Mouse (Mus musculus): Measurements from ENCODE around the gene Vac14. TPM values are rescaled to one million over a fixed set of nuclear protein-coding genes. Genes with fewer than 3 reads are reported as not detected.
A peak's percentile ranks its signal among the peaks of the same experiment; 100 is the strongest.

Gene Vac14
- polyA plus RNA-seq, 1 experiment from 2014 or later: 25.2 TPM

DNA sequence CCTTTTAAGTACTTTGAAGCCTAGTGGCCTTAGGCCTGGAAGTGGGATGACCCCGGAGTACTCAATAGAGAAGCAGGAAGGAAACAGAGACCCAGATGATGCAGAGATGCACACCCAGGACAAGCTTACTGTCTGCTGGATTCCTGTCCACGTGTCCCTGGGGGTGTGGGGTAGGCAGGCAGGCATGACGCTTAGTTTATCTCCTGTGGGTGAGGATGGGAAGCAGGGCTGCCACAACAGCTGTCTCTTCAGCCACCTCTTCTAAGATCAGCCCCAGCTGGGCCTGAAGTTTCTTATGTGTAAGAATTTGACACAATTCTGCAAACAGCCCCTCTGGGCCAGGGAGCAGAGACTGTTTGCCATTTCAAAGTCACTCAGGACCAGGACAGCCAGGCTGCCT, 60.6 kb downstream of the Vac14 start:
- no peak for TF ChIP-seq CTCF (IDR thresholded peaks at IDR 0.05; ENCODE audit: low read depth)
- Histone ChIP-seq H3K9me3 (ENCODE audit: low read depth, low read length) (no peaks in the 10 kb centered on the region), H3K27ac (ENCODE audit: low read depth) (peak overlapping the region; percentile 50; the same call in 1 of the 2 replicates), H3K27me3 (ENCODE audit: insufficient read depth, low read length) (no peaks in the 10 kb centered on the region), H3K36me3 (ENCODE audit: insufficient read depth) (peaks cover 7% of the 10 kb centered on the region; the same call in 1 of the 2 replicates), H3K4me2 (no peak overlapping the region), H3K4me3 (ENCODE audit: low read depth, low read length) (no peak overlapping the region), H3K4me1 (ENCODE audit: insufficient read depth) (peaks cover 6% of the 10 kb centered on the region; the same call in 1 of the 2 replicates), H3K9ac (no peak overlapping the region)
- DNase-seq: peak; percentile 27
- no peak for ATAC-seq (ENCODE audit: insufficient read depth)
- WGBS: 49% methylated on average over 3 of the region's 3 CpGs

DNA sequence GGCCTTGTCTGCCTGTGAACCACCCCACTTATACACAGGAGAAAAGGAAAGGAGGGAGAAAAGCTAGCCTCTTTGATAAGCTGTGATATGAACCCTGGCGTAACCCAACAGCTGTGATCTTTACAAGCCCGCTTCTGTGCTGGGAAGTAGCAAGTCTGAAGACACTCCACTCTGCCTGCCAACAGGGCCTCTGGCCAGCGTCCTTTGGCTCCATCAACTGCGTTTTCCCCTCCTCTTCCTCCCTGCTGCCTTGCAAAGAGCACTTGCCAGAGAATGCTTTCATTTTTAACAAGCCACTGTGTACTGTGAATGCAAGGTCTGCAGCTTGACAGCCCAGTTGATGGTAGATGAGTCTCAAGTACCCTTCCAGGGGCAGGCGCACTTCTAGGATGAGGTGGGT, 69.3 kb downstream of the Vac14 start:
- DNase-seq (peak; percentile 90), ATAC-seq (ENCODE audit: insufficient read depth) (peak; percentile 91)
- Histone ChIP-seq H3K9ac (no peak overlapping the region), H3K27me3 (ENCODE audit: insufficient read depth, low read length) (no peaks in the 10 kb centered on the region), H3K4me2 (no peak overlapping the region), H3K4me3 (ENCODE audit: low read depth, low read length) (no peak overlapping the region), H3K9me3 (ENCODE audit: low read depth, low read length) (no peaks in the 10 kb centered on the region), H3K4me1 (ENCODE audit: insufficient read depth) (no peaks in the 10 kb centered on the region), H3K27ac (ENCODE audit: low read depth) (peak overlapping the region; percentile 78), H3K36me3 (ENCODE audit: insufficient read depth) (peaks cover 18% of the 10 kb centered on the region; the same call in 1 of the 2 replicates)
- WGBS: 49% methylated on average over 5 of the region's 5 CpGs
- TF ChIP-seq CTCF (IDR thresholded peaks at IDR 0.05; ENCODE audit: low read depth): no peak

DNA sequence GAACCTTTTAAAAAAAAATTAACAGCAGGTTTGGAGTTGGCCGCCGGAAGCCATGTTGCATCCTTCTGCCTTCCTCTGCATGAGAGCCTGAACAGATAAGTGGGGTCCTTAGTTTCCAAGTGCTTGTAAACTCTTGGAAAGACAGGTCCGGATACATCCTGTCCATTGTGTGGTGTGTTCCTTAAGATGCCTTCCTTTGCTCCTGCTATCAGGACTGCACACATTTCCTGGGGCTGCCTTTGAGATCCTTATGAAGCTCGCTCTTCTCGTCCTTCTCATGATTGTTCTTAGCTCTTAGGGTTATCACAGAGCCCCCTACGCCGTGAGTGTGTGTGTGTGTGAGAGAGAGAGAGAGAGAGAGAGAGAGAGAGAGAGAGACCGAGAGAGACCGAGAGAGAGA, 71.6 kb downstream of the Vac14 start:
- peak; percentile 32; the same call in 1 of the 2 replicates for ATAC-seq (ENCODE audit: insufficient read depth)

DNA sequence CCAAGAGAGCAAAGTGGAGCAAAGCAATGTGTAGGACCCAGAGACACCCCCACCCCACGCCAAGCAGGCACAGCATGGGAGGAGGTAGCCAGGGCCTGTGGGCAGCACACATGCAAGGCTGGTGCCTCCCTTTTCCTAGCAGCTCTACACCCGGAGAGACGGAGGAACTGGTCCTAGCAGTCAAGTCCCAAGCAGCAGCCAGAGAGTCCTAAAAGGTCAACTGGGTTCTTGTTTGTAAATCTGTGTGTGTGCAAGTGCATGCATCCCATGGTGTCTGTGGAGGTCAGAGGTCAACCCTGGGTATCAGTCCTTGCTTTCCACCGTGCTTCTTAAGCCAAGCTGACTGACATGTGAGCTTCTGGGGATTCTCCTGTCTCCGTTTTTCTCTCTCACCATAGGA, 75.8 kb downstream of the Vac14 start:
- TF ChIP-seq CTCF (IDR thresholded peaks at IDR 0.05; ENCODE audit: low read depth): no peak
- H3K9me3 ChIP-seq (ENCODE audit: low read depth, low read length): no peaks in the 10 kb centered on the region
- ATAC-seq (ENCODE audit: insufficient read depth): no peak
- H3K9ac ChIP-seq: no peak overlapping the region
- no peak overlapping the region for H3K4me2 ChIP-seq
- peaks cover 9% of the 10 kb centered on the region; the same call in 1 of the 2 replicates for H3K36me3 ChIP-seq (ENCODE audit: insufficient read depth)
- H3K4me3 ChIP-seq (ENCODE audit: low read depth, low read length): no peak overlapping the region
- DNase-seq: no peak
- 73% methylated on average over 5 of the region's 5 CpGs for WGBS
- H3K4me1 ChIP-seq (ENCODE audit: insufficient read depth): peaks cover 9% of the 10 kb centered on the region
- no peak overlapping the region for H3K27ac ChIP-seq (ENCODE audit: low read depth)
- no peaks in the 10 kb centered on the region for H3K27me3 ChIP-seq (ENCODE audit: insufficient read depth, low read length)

More for the DNA sequence above, 71.6 kb downstream of the Vac14 start:
- no peak overlapping the region for H3K4me3 ChIP-seq (ENCODE audit: low read depth, low read length)
- no peak overlapping the region for H3K9ac ChIP-seq
- H3K36me3 ChIP-seq (ENCODE audit: insufficient read depth): 0 out of 2 replicates have a peak, but pooled peaks cover 9% of the 10 kb centered on the region
- no peaks in the 10 kb centered on the region for H3K4me1 ChIP-seq (ENCODE audit: insufficient read depth)
- DNase-seq: no peak
- no peaks in the 10 kb centered on the region for H3K27me3 ChIP-seq (ENCODE audit: insufficient read depth, low read length)
- TF ChIP-seq CTCF (IDR thresholded peaks at IDR 0.05; ENCODE audit: low read depth): no peak
- H3K27ac ChIP-seq (ENCODE audit: low read depth): peak overlapping the region; percentile 68; the same call in 1 of the 2 replicates
- WGBS: 76% methylated on average over 9 of the region's 9 CpGs
- no peak overlapping the region for H3K4me2 ChIP-seq
- no peaks in the 10 kb centered on the region for H3K9me3 ChIP-seq (ENCODE audit: low read depth, low read length)

DNA sequence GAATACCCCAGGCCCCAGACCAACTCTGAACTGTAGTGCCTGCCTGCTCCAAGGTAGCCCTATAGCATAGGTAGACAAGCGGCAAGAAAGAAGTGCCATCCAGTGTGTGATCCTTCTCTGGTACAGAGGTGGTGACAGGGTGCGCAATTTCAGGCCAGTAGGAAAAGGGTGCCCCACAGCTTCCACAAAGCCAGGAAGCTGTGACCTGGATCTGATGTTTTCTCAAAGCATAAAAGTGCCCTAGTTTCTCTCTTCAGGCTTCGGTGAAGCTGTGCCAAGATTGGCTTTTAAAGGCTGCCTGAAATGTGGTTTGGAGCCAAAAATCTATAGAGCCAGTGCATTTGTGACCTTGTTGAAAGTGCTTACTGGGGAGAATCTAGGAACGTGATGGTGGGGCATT, 76.4 kb downstream of the Vac14 start:
- Histone ChIP-seq H3K4me3 (ENCODE audit: low read depth, low read length) (no peak overlapping the region), H3K27ac (ENCODE audit: low read depth) (no peak overlapping the region), H3K9me3 (ENCODE audit: low read depth, low read length) (no peaks in the 10 kb centered on the region), H3K4me2 (no peak overlapping the region; the same call in 1 of the 2 replicates), H3K27me3 (ENCODE audit: insufficient read depth, low read length) (no peaks in the 10 kb centered on the region), H3K4me1 (ENCODE audit: insufficient read depth) (peaks cover 9% of the 10 kb centered on the region), H3K36me3 (ENCODE audit: insufficient read depth) (peaks cover 9% of the 10 kb centered on the region; the same call in 1 of the 2 replicates), H3K9ac (no peak overlapping the region)
- no peak for TF ChIP-seq CTCF (IDR thresholded peaks at IDR 0.05; ENCODE audit: low read depth)
- DNase-seq: no peak
- no peak for ATAC-seq (ENCODE audit: insufficient read depth)
- WGBS: 67% methylated on average over 4 of the region's 4 CpGs

DNA sequence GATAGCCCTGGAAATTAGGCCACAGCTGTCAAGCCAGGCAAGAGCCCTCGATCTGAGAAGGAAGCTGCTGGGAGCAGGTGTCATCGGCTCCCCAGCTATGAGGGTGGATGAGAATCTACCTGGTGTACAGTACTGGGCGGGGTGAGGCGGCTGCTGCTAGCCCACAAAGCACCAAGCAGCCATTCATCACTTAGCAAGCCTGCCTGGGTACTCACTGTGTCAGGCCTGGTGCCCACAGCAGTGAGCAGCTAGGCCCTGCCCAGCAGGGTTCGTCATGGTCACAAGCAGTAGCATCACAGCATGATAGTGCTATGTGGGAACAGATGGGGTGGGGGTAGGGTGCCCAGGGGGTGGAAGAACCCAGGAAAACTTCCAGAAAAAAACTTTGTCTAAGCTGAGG, 77.0 kb downstream of the Vac14 start:
- whole genome bisulfite sequencing: 84% methylated on average over 5 of the region's 5 CpGs
- Histone ChIP-seq H3K4me3 (ENCODE audit: low read depth, low read length) (no peak overlapping the region), H3K4me2 (peak overlapping the region; percentile 12; the same call in 1 of the 2 replicates), H3K9ac (no peak overlapping the region), H3K27me3 (ENCODE audit: insufficient read depth, low read length) (no peaks in the 10 kb centered on the region), H3K36me3 (ENCODE audit: insufficient read depth) (peaks cover 9% of the 10 kb centered on the region; the same call in 1 of the 2 replicates), H3K4me1 (ENCODE audit: insufficient read depth) (peaks cover 9% of the 10 kb centered on the region), H3K9me3 (ENCODE audit: low read depth, low read length) (no peaks in the 10 kb centered on the region), H3K27ac (ENCODE audit: low read depth) (peak overlapping the region; percentile 30; the same call in 1 of the 2 replicates)
- no peak; the same call in 1 of the 2 replicates for ATAC-seq (ENCODE audit: insufficient read depth)
- TF ChIP-seq CTCF (IDR thresholded peaks at IDR 0.05; ENCODE audit: low read depth): no peak
- no peak for DNase-seq

DNA sequence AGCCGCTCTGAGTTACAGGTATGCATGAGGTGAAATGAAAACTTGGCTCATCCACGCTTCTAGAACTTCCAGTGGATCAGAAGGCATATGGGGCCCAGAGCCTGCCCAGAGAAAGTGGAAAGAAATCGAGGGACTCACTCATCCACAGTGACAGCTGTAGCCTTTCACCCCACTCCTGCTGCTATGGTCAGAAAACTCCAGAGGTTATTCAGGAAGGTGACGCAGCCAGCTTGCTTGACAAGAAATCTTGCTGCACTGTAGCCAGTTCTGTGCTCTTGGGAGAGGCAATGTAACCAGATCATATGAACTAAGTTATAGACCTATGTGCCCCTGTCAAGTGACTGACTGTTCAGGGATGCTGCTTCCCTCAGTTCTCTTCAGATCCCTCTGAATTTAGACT, 77.7 kb downstream of the Vac14 start:
- Histone ChIP-seq H3K9me3 (ENCODE audit: low read depth, low read length) (no peaks in the 10 kb centered on the region), H3K4me3 (ENCODE audit: low read depth, low read length) (no peak overlapping the region), H3K9ac (no peak overlapping the region), H3K4me2 (peak overlapping the region; percentile 12; the same call in 1 of the 2 replicates), H3K27ac (ENCODE audit: low read depth) (peak overlapping the region; percentile 30; the same call in 1 of the 2 replicates), H3K27me3 (ENCODE audit: insufficient read depth, low read length) (no peaks in the 10 kb centered on the region), H3K36me3 (ENCODE audit: insufficient read depth) (peaks cover 9% of the 10 kb centered on the region; the same call in 1 of the 2 replicates), H3K4me1 (ENCODE audit: insufficient read depth) (peaks cover 9% of the 10 kb centered on the region)
- ATAC-seq (ENCODE audit: insufficient read depth) (0 out of 2 replicates have a peak, but pooled peaks have one; percentile 3), DNase-seq (peak; percentile 30)
- no peak for TF ChIP-seq CTCF (IDR thresholded peaks at IDR 0.05; ENCODE audit: low read depth)
- WGBS: 65% methylated on average over 4 of the region's 4 CpGs
